Mouse (Mus musculus): ENCODE results near the gene Afg3l1.
"Not testable (repeated sequence)": the region's sequence is repeated elsewhere in the genome, so short reads cannot be mapped to it uniquely, and the experiment has no call there.

Afg3l1 gene

DNA sequence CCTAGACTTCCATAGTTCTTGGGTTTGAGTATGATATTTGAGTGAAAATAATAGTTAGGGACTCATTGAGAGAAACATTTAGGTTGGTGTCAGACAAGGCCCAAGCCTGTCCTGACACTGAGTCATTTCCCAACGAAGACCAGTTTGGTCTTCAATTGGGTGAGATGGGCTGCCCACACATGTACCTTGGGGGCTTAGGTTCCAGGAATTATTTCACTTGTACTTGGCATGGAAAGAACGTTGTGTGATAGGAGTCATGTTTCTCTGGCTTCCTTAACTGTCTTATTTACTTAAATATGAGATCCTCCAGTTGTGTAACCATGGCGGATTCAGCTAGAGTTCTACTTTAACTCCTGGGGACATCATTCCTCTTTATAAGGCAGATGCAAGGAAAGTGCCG, 14.1 kb upstream of the Afg3l1 start:
- DNase-seq (ENCODE audit: low read depth, low spot score) = no peak

DNA sequence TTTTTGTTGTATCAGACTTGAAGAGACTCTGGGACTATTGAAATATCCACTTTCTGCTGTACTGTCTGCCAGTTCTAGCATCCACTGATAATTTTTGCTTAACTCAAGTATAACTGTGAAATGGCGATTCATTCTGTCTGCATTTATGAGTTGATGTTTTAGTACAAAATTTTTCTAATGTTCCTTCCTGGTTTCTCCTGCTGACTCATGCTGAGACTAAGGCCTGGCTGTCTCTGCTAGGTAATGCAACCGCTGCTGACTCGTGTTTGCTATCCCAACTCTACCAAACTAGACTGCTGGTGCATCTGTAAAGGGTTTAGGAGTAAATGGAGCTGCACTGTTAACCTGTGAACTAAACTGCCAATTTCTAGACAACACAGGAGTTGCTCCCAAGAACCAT, 10.2 kb upstream of the Afg3l1 start:
- DNase-seq (ENCODE audit: low read depth, low spot score) = no peak

DNA sequence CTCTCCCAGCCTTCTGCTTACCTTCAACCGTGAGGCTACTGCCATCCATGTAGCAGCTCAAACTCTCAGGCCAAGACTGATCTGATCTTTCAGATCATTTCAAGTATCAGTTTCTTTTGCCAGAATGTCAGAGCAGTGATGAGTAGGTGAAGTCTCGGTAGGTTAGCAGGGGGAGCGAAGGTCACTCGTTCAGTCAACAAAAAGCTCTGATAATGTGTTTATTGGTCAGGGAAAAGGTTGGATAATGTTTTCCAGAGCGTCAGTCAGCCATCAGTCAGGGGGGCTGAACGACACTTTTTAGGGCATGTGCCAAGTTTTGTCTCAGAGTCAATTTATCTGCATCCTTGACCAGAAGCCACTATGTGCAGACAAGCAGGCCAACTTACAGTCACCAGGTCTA, 4.7 kb upstream of the Afg3l1 start:
- DNase-seq (ENCODE audit: low read depth, low spot score) = not testable (repeated sequence)

DNA sequence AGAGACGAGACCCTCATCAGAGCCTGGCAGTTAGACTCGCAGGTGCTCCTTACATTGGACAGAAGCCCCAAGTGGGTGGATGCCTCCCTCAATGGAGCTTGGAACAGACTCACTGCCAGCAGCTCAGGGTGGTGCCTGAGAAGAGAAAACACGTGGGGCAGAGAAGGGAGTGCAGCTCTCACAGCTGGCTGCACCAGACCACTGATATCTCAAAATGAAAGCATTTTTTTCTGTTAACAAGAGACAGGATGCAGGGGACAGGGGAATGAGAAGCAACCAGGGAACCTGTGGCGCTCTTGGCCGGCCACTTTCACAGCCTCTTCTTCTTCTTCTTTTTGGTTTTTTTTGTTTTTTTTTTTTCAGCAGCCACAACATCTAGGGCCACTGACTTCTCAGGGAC, 3.2 kb upstream of the Afg3l1 start:
- not testable (repeated sequence) for DNase-seq (ENCODE audit: low read depth, low spot score)

DNA sequence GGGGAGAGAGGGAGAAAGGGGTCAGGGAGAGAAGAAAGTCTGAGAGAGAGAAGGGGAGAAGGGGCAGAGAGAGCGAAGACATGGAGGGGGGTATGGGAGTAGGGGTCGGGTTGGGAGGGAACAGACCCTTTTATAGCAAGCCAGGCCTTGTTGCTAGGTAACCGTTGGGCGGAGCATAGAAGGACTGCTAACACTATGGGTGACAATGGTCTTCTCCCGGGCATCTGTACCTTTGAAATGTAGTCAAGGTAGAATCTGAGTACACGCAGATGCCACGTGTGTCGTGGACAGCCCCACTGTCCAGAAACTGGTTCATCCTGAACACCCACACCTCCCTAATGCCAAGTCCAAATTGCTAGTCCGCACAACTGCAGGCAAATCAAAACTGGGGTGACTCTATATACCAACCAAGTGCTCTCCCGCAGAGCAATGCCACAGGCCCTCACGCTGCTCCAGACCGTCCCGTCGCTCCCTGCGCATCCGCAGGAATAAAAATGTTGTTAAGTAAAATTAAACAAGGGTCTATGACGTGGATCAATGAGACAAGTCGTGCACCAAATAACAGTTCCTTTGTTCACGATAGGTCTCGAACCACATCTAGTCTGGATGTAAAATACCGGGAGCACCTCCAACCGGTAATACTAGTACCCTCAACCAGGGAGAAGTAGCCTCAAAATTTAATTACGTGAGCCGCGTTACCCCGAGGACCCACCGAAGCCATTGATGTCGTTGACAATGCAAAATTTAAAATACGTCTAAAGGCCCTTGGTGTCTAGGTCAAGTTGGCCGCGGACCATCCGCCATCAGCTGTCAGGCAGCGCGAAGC, 579 bp upstream of the Afg3l1 start:
- DNase-seq (ENCODE audit: low read depth, low spot score) = no peak

DNA sequence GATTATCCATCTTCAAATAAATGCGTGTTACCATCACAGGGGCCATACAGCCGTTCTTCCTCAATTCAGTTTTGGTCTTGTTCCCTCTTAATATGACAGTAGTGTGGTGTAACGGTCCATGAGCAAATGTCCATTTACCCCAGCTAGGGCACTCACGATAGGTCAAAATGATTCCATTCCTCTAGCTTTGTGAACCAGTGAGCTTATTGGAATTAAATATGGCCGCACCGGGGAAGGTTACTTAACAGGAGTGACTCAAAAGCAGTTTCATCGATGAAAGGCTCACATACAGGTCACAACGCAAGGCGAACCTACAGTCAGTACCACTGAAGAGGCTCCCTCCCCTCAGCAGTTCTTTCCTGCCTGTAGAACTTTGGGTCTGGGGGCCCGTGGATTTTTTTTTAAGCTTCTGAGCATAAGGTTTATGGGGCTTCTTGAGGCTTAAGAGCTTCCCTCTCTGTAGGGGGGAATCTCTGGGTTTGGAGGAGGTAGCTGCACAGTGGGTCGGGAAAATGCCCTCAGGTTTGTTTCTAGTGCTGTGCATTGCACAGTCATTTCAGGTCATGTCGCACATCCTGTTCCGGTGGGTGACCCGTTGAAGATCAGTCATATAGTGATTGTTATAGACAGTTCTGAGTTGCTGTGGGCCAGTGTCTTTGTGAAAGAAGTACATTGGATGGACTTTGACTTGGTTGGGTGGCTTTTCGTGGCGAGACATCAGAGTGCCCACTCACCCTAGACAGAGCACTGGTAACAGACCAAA, 934 bp downstream of the Afg3l1 start:
- DNase-seq (ENCODE audit: low read depth, low spot score) = no peak

DNA sequence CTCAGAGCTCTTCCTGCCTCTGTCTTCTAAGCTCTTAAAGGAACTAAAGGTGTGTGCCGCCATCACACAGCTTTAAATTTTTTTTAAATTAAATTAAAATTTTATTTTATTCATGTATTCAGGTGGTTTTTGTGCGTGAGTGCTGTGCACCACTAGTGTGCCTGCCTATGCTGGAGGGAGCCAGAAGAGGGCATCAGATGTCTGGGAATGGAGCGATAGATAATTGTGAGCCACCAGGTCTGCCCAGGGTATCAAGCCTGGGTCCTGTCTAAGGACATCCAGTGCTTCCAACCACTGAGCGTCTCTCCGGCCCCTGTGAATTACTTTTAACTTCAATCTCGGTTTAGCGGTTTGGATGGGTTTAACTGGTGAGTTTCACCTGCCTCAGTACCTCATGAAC, 4.9 kb downstream of the Afg3l1 start:
- no peak for DNase-seq (ENCODE audit: low read depth, low spot score)

DNA sequence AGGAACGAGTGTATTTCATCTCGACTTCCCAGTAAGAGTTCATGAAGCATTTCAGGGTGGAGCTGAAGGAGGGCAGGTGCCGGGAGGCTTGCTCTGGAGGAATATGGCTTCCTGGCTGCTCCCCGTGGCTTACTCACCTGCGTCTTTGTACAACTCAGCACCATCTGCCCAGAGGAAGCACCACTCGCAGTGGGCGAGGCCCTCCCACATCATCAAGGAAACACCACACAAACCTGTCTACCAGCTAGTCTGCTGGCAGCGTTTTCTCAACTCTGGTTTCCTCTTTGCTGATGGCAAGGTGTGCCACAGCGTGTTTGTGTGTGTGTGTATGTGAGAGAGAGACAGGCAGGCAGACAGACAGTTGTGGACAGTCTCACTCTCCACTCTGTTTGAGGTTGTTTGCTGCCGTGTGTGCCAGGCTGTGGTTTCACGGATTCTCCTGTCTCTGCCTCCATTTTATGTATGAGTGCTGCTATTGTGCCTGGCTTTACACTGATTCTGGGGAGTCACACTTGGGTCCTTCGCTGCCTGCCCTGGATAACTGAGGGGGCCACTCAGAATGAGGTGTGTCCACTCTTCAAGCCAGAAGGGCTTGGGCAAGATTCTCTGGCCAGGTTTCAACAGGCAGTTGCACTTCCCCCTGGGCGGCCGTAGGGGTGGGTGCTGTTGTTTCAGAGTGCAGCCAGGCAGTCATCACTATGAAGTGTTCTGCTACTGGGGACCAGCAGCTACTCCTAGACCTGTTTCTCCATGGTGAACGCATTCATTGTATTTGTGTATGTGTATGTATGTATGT, 13.8 kb downstream of the Afg3l1 start:
- no peak for DNase-seq (ENCODE audit: low read depth, low spot score)

DNA sequence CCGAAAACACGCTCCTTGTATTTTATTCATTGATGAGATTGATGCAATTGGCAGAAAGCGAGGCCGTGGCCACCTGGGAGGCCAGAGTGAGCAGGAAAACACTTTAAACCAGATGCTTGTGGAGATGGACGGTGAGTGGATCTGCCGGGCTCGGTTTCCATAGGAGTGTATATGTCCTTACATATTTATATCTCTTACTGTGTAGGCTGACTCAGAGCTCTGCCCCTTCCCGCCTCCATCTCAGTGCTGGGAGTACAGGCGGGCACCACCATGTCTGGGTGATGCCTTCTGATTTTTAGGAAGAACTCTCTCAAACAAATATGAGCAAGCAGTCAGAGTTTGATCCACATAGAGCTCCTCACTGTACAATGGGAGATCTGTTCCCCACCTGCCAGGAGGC, 15.2 kb downstream of the Afg3l1 start:
- DNase-seq (ENCODE audit: low read depth, low spot score) = no peak

DNA sequence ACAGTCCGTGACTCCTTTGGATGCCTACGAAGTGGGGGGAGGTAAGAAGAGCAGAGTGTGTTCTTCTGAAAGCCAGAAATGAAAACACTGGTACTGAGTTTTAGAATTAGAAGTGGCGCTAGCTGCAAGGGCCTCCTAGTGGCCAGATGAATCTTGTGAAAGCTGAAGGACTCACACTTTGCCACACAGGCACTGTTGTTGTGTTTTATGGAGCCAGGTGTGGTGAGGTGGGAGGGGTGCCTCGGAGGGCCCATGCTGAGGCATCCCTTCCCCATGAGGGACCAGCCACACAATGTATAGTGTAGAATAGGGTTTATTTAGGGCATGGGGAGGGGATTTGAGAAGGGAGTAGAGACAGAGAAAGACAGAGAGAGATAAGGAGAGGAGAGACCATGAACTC, 20.0 kb downstream of the Afg3l1 start:
- DNase-seq (ENCODE audit: low read depth, low spot score) = no peak

DNA sequence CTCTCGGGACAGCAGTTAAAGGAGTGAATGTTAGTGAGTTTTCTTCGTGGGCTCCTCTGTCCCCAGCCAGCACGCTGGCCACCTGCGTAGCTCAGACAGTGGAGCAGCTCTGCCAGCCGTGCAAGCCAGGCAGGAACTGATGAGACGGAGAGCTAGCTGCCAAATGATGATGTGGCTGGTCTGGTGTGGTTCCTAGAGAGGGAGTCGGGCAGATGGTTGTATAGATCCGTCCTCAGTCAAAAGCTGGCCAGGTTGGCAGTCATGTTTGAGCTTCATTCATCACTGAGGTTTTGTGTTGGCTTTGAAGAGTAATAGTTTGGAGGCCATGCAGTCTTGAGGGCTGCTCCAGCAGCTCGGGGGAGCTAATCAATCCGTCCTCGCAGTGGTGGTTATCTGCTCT, 21.3 kb downstream of the Afg3l1 start:
- DNase-seq (ENCODE audit: low read depth, low spot score) = no peak

DNA sequence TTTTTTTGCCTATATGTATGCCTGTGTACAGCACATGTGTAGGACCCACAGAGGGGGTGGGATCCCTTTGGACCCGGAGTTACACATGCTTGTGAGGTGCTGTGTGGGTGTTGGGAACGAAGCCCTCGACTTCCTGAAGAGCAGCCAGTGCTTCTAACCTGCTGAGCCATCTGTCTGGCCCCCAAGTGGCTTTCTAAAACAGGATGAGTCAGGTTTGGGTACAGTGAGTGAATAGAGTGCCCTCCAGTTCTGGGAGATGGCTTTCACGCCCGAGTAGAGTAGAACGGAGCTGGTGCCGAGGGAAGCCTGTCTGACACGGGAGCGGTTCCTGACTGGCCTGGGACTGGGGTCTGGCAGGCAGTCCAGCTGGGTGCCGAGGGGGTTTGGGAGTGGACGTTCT, 21.9 kb downstream of the Afg3l1 start:
- no peak for DNase-seq (ENCODE audit: low read depth, low spot score)

DNA sequence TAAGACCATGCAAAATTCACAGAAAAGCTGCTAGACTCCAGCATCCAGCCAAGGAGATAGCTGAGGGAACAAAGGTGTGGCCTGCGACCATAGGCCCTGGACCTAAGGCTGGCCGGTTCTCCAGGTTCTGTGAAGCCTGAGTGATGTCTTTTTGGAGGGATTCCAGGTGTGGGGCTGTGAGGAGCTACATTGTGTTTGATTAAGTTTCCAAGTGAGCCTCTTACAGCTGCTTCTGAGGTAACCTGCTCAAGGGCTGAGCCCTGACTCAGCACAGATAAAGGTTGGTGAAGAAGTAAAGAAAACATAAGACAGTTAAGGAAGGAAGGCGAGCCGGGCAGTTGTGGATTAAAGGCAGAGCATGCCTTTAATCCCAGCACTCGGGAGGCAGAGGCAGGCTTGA, 24.5 kb downstream of the Afg3l1 start:
- DNase-seq (ENCODE audit: low read depth, low spot score) = no peak

DNA sequence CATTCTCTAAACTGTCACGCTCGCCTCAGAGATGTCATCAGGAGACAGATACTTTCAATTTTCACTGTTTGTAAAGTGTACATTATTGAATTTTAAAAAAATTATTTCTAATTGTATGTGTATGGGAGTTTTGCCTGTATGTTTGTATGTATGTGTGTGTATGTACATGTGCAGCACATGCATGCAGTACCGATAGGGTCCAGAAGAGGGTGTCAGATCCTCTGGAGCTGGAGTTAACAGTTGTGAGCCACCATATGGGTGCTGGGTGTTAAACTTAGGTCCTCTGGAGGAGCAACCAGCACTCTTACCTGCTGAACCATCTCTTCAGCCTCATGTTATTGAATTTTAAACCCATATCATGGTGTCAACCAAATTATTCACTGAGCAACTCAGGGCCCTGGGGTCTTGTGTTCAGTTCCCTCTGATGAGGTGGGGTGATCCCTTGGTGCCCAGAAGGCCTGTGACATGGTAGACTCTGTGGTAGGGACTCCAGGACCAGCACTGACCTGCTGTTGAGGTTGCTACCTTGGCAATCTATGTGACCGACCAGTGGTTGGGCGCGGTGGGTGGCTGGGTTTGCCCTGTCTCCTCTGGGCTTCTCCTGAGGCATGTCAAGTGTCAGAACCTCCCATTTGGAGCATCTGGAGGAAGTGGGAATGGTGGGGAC, 26.2 kb downstream of the Afg3l1 start:
- no peak for DNase-seq (ENCODE audit: low read depth, low spot score)

DNA sequence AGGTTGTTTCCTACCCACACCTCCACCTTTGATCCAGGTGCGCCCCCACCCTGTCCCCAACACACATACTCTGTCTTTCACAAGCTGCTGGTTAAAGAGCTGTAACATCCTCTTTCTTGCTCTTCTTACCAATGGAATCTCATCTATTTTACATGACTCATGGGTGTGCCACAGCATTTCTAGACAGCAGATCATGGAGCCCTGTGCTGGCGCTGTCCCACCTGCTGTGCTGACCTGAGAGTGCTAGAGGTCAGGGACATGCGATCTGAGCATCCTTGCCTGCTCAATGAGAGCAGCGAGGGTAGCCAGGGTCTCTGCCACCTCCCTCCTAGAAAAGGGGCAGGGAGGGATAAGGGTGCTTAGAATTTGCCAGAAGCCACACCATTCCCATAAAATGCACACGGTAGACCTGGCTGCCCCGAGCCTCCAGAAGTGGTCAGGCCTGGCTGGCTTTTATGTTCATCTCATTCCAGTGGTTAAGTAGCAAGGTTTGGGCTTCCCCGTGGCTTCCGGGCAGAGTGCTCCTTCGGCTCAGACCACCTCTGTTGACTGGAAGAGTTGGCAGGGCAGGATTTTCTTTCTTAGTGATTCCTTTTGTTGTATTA, 27.0 kb downstream of the Afg3l1 start:
- DNase-seq (ENCODE audit: low read depth, low spot score) = no peak

DNA sequence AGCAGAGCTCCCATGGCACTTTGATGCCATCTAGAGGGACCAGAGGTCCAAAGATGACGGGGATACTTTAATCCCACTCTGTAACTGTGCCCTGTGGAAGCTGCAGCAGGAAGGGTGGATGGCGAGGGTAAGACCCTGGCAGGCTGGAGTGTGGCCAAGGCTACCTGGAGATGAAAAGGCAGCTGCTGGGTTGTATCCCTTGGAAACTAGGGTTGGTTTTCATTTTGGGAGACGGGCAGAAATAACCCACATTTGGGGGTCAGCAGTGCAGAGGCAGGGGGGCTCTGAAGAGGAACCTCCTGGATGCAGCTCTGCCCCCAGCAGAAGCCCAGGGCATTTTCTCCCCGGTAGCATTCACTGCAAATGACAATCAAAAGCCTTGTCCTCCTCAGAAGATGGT, 27.6 kb downstream of the Afg3l1 start:
- no peak for DNase-seq (ENCODE audit: low read depth, low spot score)

DNA sequence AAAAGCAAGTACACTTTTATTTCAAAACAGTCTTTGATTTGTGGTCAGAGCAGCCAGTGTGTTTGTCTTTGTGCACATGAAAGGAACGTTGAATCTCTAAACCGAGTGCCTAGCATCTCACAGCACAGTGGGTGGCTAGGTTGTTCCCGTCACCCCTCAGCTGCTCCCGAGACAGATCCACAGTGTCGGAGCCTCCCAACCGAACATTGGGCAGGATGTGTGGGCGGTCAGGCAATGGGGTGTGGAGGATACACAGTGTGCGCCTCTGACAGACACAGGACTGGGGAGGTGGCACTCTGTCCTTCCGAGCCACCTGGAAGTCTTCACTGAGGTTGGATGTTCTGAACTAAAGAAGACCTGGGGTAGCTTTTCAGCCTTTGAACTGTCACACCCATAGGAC, 28.0 kb downstream of the Afg3l1 start:
- DNase-seq (ENCODE audit: low read depth, low spot score) = no peak

DNA sequence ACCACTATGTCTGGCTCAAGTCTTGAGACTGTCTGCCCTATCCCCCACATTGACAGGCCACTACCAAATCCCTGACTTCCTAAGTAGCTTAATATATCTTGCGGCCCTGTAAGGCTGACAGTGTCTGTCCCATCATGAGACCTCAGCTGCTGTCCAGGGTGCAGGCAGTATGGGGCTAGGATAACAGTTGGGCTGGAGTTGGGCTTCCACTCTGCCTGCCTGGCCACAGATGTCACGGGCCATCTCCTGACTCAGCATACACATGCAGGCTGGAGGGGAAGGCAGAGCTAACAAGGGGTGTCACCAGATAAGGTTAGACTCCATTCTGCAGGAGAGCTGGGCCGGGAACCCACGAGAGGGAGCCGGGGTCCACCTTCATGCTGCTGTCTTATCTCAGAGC, 29.4 kb downstream of the Afg3l1 start:
- DNase-seq (ENCODE audit: low read depth, low spot score) = no peak

DNA sequence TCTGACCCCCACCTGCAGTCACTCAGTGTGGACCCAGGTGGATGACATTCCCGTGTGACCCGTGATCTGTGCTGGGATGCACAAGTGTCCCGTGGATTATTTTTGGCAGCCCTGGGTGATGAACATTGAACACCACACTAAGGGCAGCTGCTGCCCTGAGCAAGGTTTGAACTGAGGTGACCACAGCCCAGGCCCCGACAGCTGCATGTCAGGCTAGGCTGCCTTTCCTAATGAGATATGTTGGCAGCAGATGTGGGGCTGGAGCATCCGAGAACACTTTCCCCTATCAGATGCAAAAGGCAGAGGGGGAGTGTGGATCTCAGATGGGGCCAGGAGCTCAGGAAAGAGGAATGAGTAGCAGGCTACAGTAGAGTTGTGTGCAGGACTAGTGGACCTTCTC, 33.1 kb downstream of the Afg3l1 start:
- DNase-seq (ENCODE audit: low read depth, low spot score) = no peak

DNA sequence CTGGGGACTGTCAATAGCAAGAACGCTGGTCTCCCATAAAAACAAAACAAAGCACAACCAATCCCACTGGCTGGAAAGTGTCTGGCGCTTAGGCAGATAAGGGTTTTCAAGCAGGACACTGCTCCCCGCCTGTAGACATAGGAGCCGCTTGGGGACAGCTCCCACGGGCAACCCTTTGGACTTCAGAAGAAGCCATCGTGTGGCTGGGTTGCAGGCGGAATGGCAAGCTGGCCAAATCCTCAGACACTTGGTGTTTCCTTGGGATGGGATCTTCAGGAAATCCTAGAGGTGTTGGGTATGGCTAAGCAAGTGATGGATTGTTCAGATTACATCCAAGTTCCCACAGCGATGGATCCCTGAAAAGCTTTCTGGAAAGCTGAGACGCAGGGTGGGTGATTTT, 36.4 kb downstream of the Afg3l1 start:
- DNase-seq (ENCODE audit: low read depth, low spot score) = no peak

DNA sequence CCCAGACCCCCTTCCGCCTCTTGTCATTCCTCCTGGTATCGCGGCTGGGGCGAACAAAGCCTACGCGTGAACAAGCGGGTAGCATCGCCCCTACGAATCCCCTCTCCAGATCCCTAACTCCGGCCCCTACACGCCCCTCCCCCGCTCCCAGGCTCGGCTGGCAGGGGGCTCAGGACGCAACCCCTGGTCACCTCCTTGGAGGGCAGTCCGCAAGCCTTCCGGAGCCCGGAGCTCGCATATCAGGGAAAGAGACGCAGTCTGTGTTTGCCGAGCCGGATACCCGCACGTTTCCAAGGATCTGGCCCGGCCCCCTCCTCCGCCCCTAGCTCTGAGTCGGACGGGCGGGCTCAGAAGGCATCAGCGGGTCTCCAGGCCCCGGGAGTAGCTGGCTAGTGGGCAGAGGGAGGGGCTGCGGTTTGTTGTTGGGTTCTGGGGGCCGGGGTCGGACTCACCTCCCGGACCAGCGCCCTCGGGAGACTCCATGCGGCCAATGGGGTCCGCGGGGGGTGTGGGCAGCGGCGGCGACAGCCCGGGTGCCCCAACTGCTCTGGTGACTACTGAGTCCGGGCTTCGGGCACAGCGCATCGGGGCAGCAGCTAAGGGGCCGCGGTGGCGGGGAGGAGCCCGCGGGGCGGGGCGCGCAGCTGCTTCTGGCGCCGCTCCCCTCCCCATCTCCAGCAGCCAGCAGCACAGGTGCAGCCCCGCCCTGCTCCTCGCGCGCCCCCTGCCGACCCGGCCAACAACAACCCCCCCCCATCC, 37.3 kb downstream of the Afg3l1 start, which contains the start of gene Dbndd1:
TSS of gene Dbndd1 (minus strand) at position 683 of the 759 bp plus-strand sequence.
- DNase-seq (ENCODE audit: low read depth, low spot score) = no peak
